Mouse (Mus musculus): ENCODE results near the gene Qdpr. TPM values are rescaled to one million over a fixed set of nuclear protein-coding genes. Genes with fewer than 3 reads are reported as not detected.

Gene Qdpr
- total and polyA plus RNA-seq, 3 experiments = 34.8 to 82.6 (median 79.0) TPM

GRCm38 (mm10) chr5:45424021-45424886 is 25.8 kb downstream of the Qdpr start:
- peak; percentile 41 for DNase-seq (ENCODE audit: extremely low read depth)
- Histone ChIP-seq H3K27ac (ENCODE audit: insufficient read depth, low read depth) (no peak overlapping the region), H3K36me3 (replicated peaks in 1 of 2; ENCODE audit: control insufficient read depth in 1 of 2, insufficient read depth in 1 of 2, low read length in 1 of 2) (peaks cover 0 to 5% of the 10 kb centered on the region in 2 experiments), H3K4me2 (ENCODE audit: insufficient read depth, low read depth, poor library complexity, severe bottlenecking) (no peak overlapping the region), H3K4me3 (replicated peaks in 1 of 3; ENCODE audit: low read depth in 2 of 3, low read length in 2 of 3, poor library complexity in 1 of 3) (no peak overlapping the region), H3K79me2 (replicated peaks; ENCODE audit: control insufficient read depth, extremely low read depth, insufficient read depth, poor library complexity, severe bottlenecking) (no peaks in the 10 kb centered on the region), H3K9me3 (replicated peaks; ENCODE audit: low read length) (no peaks in the 10 kb centered on the region), H3K9ac (ENCODE audit: insufficient read depth, low read depth) (no peak overlapping the region), H3K27me3 (replicated peaks) (no peaks in the 10 kb centered on the region), H3K4me1 (ENCODE audit: control insufficient read depth in 1 of 2, insufficient read depth in 2 of 2) (no peaks in the 10 kb centered on the region)
- peak; percentile 66 to 77; a peak in 3 of 4 replicates for TF ChIP-seq CTCF (conservative IDR thresholded peaks at IDR 0.05 in 1 of 2, IDR thresholded peaks at IDR 0.05 in 1 of 2; ENCODE audit: low read depth in 2 of 2, low read length in 2 of 2)
- no peak for TF ChIP-seq ZC3H11A (IDR thresholded peaks at IDR 0.05; ENCODE audit: low read depth, low read length)
- TF ChIP-seq SMC3 (IDR thresholded peaks at IDR 0.05; ENCODE audit: low read depth, low read length) = peak; percentile 63
- TF ChIP-seq RAD21 (IDR thresholded peaks at IDR 0.05; ENCODE audit: low read depth, low read length) = peak; percentile 81
- dilution Hi-C loops (cut with MboI; ENCODE audit: extremely low pct_ligation_motif_present, extremely low pct_unique_long_range_greater_than_20kb, low sequenced_read_pairs) (no loop called here), in situ Hi-C loops (cut with MboI; ENCODE audit: low pct_ligation_motif_present, low pct_unique_long_range_greater_than_20kb, low sequenced_read_pairs) (no loop called here)

- H3K4me2 ChIP-seq (ENCODE audit: insufficient read depth, low read depth, poor library complexity, severe bottlenecking) = no peak overlapping the region
- H3K9ac ChIP-seq (ENCODE audit: insufficient read depth, low read depth) = no peak overlapping the region
- H3K27ac ChIP-seq (ENCODE audit: insufficient read depth, low read depth) = no peak overlapping the region
- H3K79me2 ChIP-seq (replicated peaks; ENCODE audit: control insufficient read depth, extremely low read depth, insufficient read depth, poor library complexity, severe bottlenecking) = no peaks in the 10 kb centered on the region
- TF ChIP-seq ZKSCAN1 (IDR thresholded peaks at IDR 0.05; ENCODE audit: borderline replicate concordance, low read depth, low read length) (no peak), TBP (conservative IDR thresholded peaks at IDR 0.05; ENCODE audit: low read depth, low read length) (no peak), MAFK (IDR thresholded peaks at IDR 0.05; ENCODE audit: insufficient replicate concordance, low read length) (no peak), CHD2 (IDR thresholded peaks at IDR 0.05; ENCODE audit: low read length) (no peak), ELF1 (IDR thresholded peaks at IDR 0.05; ENCODE audit: low read depth, low read length) (no peak), BHLHE40 (IDR thresholded peaks at IDR 0.05; ENCODE audit: low read depth, low read length) (no peak), ZMIZ1 (IDR thresholded peaks at IDR 0.05; ENCODE audit: low read depth, low read length) (no peak), SMC3 (IDR thresholded peaks at IDR 0.05; ENCODE audit: low read depth, low read length) (no peak), ETS1 (conservative IDR thresholded peaks at IDR 0.05; ENCODE audit: low read depth, low read length) (no peak), POLR2AphosphoS2 (IDR thresholded peaks at IDR 0.05; ENCODE audit: low read depth, low read length) (no peak), ZNF384 (IDR thresholded peaks at IDR 0.05; ENCODE audit: low read depth, low read length) (no peak), HCFC1 (IDR thresholded peaks at IDR 0.05; ENCODE audit: low read depth, low read length) (no peak), IRF4 (IDR thresholded peaks at IDR 0.05; ENCODE audit: low read depth, low read length) (no peak), MAX (IDR thresholded peaks at IDR 0.05; ENCODE audit: low read length) (no peak), JUN (IDR thresholded peaks at IDR 0.05; ENCODE audit: insufficient read depth, low read depth, low read length) (no peak), KAT2A (IDR thresholded peaks at IDR 0.05; ENCODE audit: insufficient replicate concordance, low read length) (no peak), RAD21 (IDR thresholded peaks at IDR 0.05; ENCODE audit: low read depth, low read length) (no peak), CTCF (conservative IDR thresholded peaks at IDR 0.05 in 1 of 2, IDR thresholded peaks at IDR 0.05 in 1 of 2; ENCODE audit: low read depth in 2 of 2, low read length in 2 of 2) (no peak), USF2 (conservative IDR thresholded peaks at IDR 0.05; ENCODE audit: low read depth, low read length) (no peak), E2F4 (IDR thresholded peaks at IDR 0.05; ENCODE audit: insufficient replicate concordance, low read depth, low read length) (no peak)
- H3K27me3 ChIP-seq (replicated peaks) = no peaks in the 10 kb centered on the region
- no peaks in the 10 kb centered on the region for H3K9me3 ChIP-seq (replicated peaks; ENCODE audit: low read length)
- no peaks in the 10 kb centered on the region for H3K36me3 ChIP-seq (replicated peaks in 1 of 2; ENCODE audit: control insufficient read depth in 1 of 2, insufficient read depth in 1 of 2, low read length in 1 of 2)
- in situ Hi-C loops (cut with MboI; ENCODE audit: low pct_ligation_motif_present, low pct_unique_long_range_greater_than_20kb, low sequenced_read_pairs) = no loop called here
- H3K4me1 ChIP-seq (ENCODE audit: control insufficient read depth in 1 of 2, insufficient read depth in 2 of 2) = no peaks in the 10 kb centered on the region
- H3K4me3 ChIP-seq (replicated peaks in 1 of 3; ENCODE audit: low read depth in 2 of 3, low read length in 2 of 3, poor library complexity in 1 of 3) = no peak overlapping the region
- dilution Hi-C loops (cut with MboI; ENCODE audit: extremely low pct_ligation_motif_present, extremely low pct_unique_long_range_greater_than_20kb, low sequenced_read_pairs) = no loop called here
- no peak for DNase-seq (ENCODE audit: extremely low read depth)
These were observed 27.9 kb downstream of the Qdpr start for GRCm38 (mm10) chr5:45421881-45422844.
